Mouse (Mus musculus): ENCODE data around the gene Gm26938. TPM values are rescaled to one million over a fixed set of nuclear protein-coding genes. Genes with fewer than 3 reads are reported as not detected.

Gm26938 gene
- not detected in 2 replicates for polyA plus RNA-seq (2012; ENCODE audit: insufficient read depth, insufficient read length, low replicate concordance, missing spikeins)

- H3K27ac ChIP-seq (ENCODE audit: insufficient read depth, low read depth, low read length), result no peak within 1 kb of the TSS
Measured at GRCm38 (mm10) chr5:139826357-139827055, at the start of gene Gm26938, which contains the start of gene Psmg3. Gm26938 (minus strand) TSS chr5:139826407. Psmg3 (minus strand) TSS chr5:139826885.

GRCm38 (mm10) chr5:139871526-139871925, 45.3 kb upstream of the Gm26938 start:
- no peaks in the 10 kb centered on the region for H3K4me1 ChIP-seq (ENCODE audit: control insufficient read depth, insufficient read depth, low read length)
- TF ChIP-seq POLR2A (IDR thresholded peaks at IDR 0.05; ENCODE audit: insufficient read depth, low read depth, low read length), result no peak
- no peak for TF ChIP-seq CTCF (IDR thresholded peaks at IDR 0.05; ENCODE audit: insufficient read depth, low read depth, low read length)
- H3K27ac ChIP-seq (ENCODE audit: insufficient read depth, low read depth, low read length), result no peak overlapping the region
- 94% methylated on average over 1 of the region's 1 CpGs for WGBS
- H3K4me3 ChIP-seq (ENCODE audit: insufficient read depth, low read depth, low read length), result no peak overlapping the region

More at GRCm38 (mm10) chr5:139826357-139827055, at the start of gene Gm26938, which contains the start of gene Psmg3:
- under 1% methylated on average over 43 of the region's 43 CpGs for WGBS
- TF ChIP-seq CTCF (IDR thresholded peaks at IDR 0.05; ENCODE audit: insufficient read depth, low read depth, low read length) (no peak), POLR2A (IDR thresholded peaks at IDR 0.05; ENCODE audit: insufficient read depth, low read depth, low read length) (peak; percentile 65)
- peak within 1 kb of the TSS; percentile 62 for H3K4me3 ChIP-seq (ENCODE audit: insufficient read depth, low read depth, low read length)
- H3K4me1 ChIP-seq (ENCODE audit: control insufficient read depth, insufficient read depth, low read length), result peaks cover 15% of the 10 kb centered on the region

GRCm38 (mm10) chr5:139870886-139871285, 44.7 kb upstream of the Gm26938 start:
- Histone ChIP-seq H3K4me1 (ENCODE audit: control insufficient read depth, insufficient read depth, low read length) (no peaks in the 10 kb centered on the region), H3K4me3 (ENCODE audit: insufficient read depth, low read depth, low read length) (no peak overlapping the region), H3K27ac (ENCODE audit: insufficient read depth, low read depth, low read length) (no peak overlapping the region)
- WGBS, result 48% methylated on average over 4 of the region's 4 CpGs
- no peak for TF ChIP-seq POLR2A (IDR thresholded peaks at IDR 0.05; ENCODE audit: insufficient read depth, low read depth, low read length)
- TF ChIP-seq CTCF (IDR thresholded peaks at IDR 0.05; ENCODE audit: insufficient read depth, low read depth, low read length), result no peak

DNA sequence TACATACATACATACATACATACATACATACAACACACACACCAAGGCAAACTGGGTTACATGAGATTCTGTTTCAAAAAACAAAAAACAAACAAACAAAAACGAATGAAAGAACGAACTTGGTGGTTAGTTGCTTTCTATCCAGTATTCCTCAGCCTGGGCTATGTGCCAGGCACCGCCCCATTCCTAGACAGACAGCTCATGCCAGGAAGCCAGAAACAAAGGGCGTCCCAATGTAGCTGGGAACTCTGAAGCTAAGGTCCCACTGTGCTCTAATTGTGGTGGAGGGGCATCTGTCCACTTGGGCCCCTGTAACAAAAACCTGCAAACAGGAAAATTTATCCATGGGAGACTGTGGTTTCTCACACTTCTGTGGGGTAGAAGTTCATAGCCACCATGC, 36.6 kb upstream of the Gm26938 start:
- Histone ChIP-seq H3K4me1 (ENCODE audit: control insufficient read depth, insufficient read depth, low read length) (peaks cover 4% of the 10 kb centered on the region), H3K27ac (ENCODE audit: insufficient read depth, low read depth, low read length) (no peak overlapping the region), H3K4me3 (ENCODE audit: insufficient read depth, low read depth, low read length) (no peak overlapping the region)
- WGBS, result 18% methylated on average over 4 of the region's 4 CpGs
- no peak for TF ChIP-seq CTCF (IDR thresholded peaks at IDR 0.05; ENCODE audit: insufficient read depth, low read depth, low read length)
- no peak for TF ChIP-seq POLR2A (IDR thresholded peaks at IDR 0.05; ENCODE audit: insufficient read depth, low read depth, low read length)

- Histone ChIP-seq H3K4me1 (ENCODE audit: control insufficient read depth, insufficient read depth, low read length) (peaks cover 4% of the 10 kb centered on the region), H3K27ac (ENCODE audit: insufficient read depth, low read depth, low read length) (no peak overlapping the region), H3K4me3 (ENCODE audit: insufficient read depth, low read depth, low read length) (no peak overlapping the region)
- WGBS, result 35% methylated on average over 15 of the region's 15 CpGs
- no peak for TF ChIP-seq POLR2A (IDR thresholded peaks at IDR 0.05; ENCODE audit: insufficient read depth, low read depth, low read length)
- no peak for TF ChIP-seq CTCF (IDR thresholded peaks at IDR 0.05; ENCODE audit: insufficient read depth, low read depth, low read length)
Measured at GRCm38 (mm10) chr5:139860328-139861104, 34.3 kb upstream of the Gm26938 start.

- TF ChIP-seq CTCF (IDR thresholded peaks at IDR 0.05; ENCODE audit: insufficient read depth, low read depth, low read length) (no peak), POLR2A (IDR thresholded peaks at IDR 0.05; ENCODE audit: insufficient read depth, low read depth, low read length) (no peak)
- WGBS, result 32% methylated on average over 12 of the region's 12 CpGs
- Histone ChIP-seq H3K4me1 (ENCODE audit: control insufficient read depth, insufficient read depth, low read length) (peaks cover 21% of the 10 kb centered on the region), H3K4me3 (ENCODE audit: insufficient read depth, low read depth, low read length) (no peak overlapping the region), H3K27ac (ENCODE audit: insufficient read depth, low read depth, low read length) (no peak overlapping the region)
Measured at GRCm38 (mm10) chr5:139849626-139850320, 23.6 kb upstream of the Gm26938 start.

DNA sequence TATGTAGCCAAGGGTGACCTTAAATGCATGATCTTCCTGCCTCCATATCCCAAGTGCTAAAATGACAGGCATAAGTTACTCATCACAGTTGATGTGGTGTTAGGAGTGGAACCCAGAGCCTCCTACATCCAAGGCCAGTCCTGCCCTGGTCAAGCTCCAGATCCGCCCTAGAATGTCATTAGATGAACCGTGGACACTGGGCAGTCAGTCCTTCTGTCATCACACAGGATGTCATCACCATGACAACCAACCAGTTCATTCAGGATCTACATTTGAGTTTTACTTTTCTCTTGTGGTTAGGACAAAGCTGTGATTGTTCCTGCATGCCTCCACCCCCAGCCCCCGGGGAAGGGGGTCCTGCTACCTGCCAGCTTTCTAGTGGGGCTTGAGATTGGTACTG, 12.9 kb upstream of the Gm26938 start:
- Histone ChIP-seq H3K27ac (ENCODE audit: insufficient read depth, low read depth, low read length) (no peak overlapping the region), H3K4me1 (ENCODE audit: control insufficient read depth, insufficient read depth, low read length) (no peaks in the 10 kb centered on the region), H3K4me3 (ENCODE audit: insufficient read depth, low read depth, low read length) (no peak overlapping the region)
- no peak for TF ChIP-seq CTCF (IDR thresholded peaks at IDR 0.05; ENCODE audit: insufficient read depth, low read depth, low read length)
- TF ChIP-seq POLR2A (IDR thresholded peaks at IDR 0.05; ENCODE audit: insufficient read depth, low read depth, low read length), result no peak
- WGBS, result 33% methylated on average over 3 of the region's 3 CpGs

- no peak overlapping the region for H3K4me3 ChIP-seq (ENCODE audit: insufficient read depth, low read depth, low read length)
- no peak for TF ChIP-seq CTCF (IDR thresholded peaks at IDR 0.05; ENCODE audit: insufficient read depth, low read depth, low read length)
- TF ChIP-seq POLR2A (IDR thresholded peaks at IDR 0.05; ENCODE audit: insufficient read depth, low read depth, low read length), result no peak
- WGBS, result 10% methylated on average over 2 of the region's 2 CpGs
- no peak overlapping the region for H3K27ac ChIP-seq (ENCODE audit: insufficient read depth, low read depth, low read length)
- no peaks in the 10 kb centered on the region for H3K4me1 ChIP-seq (ENCODE audit: control insufficient read depth, insufficient read depth, low read length)
Measured at GRCm38 (mm10) chr5:139838476-139838892, 12.3 kb upstream of the Gm26938 start.

All from olfactory bulb, adult 2 months (tissue).